In genomic region chr2:26573396-26573795, GRCm38 (mm10) we compare ENCODE assay signal across 10 mouse cellular contexts. TPM values are rescaled to one million over a fixed set of nuclear protein-coding genes. Genes with fewer than 3 reads are reported as not detected.
DNase-seq lines count a peak whose midpoint lies in the region; ATAC-seq and TF ChIP-seq lines count a peak whose summit lies in the region.
"Had no signal": no experiment of that assay in that cellular context is flagged by ENCODE, and none has a peak within 500 bp of the region (broad histone marks: within the 10 kb centered on the region; RNA-seq: fewer than 3 reads in every experiment).

No protein-coding gene starts in this region.

- intact Hi-C loops in gastrocnemius, adult 2 months (cut with DNase I), result no loop called here
- intact Hi-C loops in gastrocnemius, postnatal 36 days (cut with DNase I), result no loop called here

- DNase-seq in gastrocnemius, adult 2 months, result peak; percentile 53
- no peak for DNase-seq in gastrocnemius, postnatal 36 days
- peak; percentile 89 for DNase-seq in heart, postnatal 0 days (ENCODE audit: low spot score)
- peak; percentile 29 for DNase-seq in liver
- DNase-seq in thymus, postnatal 36 days, result no peak
- no peak for DNase-seq in cerebellum, adult 9-11 months

- 15% methylated on average over 12 of the region's 12 CpGs for WGBS in heart, postnatal 0 days
- 47% methylated on average over 12 of the region's 12 CpGs for WGBS in neural tube, embryonic 15.5 days

- H3K27ac ChIP-seq in gastrocnemius, adult 2 months, result peak overlapping the region; percentile 89
- peak overlapping the region; percentile 90 for H3K27ac ChIP-seq in heart, postnatal 0 days (ENCODE audit: low read depth)
- peak overlapping the region; percentile 23; the same call in 1 of the 2 replicates for H3K27ac ChIP-seq in neural tube, embryonic 15.5 days (replicated peaks)
- H3K27ac ChIP-seq: embryonic facial prominence, embryonic 13.5 days; liver, embryonic 15.5 days had no signal

- H3K9ac ChIP-seq in heart, postnatal 0 days (replicated peaks; ENCODE audit: low read depth, low read length), result no peak overlapping the region
- no peak overlapping the region for H3K9ac ChIP-seq in neural tube, embryonic 15.5 days (replicated peaks)
- H3K9ac ChIP-seq: embryonic facial prominence, embryonic 13.5 days; liver, embryonic 15.5 days had no signal

- peak overlapping the region; percentile 54 for H3K4me3 ChIP-seq in gastrocnemius, adult 2 months
- H3K4me3 ChIP-seq in heart, postnatal 0 days (ENCODE audit: low read depth, low read length), result no peak overlapping the region
- H3K4me3 ChIP-seq in neural tube, embryonic 15.5 days (replicated peaks), result no peak overlapping the region
- H3K4me3 ChIP-seq: embryonic facial prominence, embryonic 13.5 days; liver, embryonic 15.5 days had no signal

- H3K4me1 ChIP-seq in heart, postnatal 0 days (ENCODE audit: control insufficient read depth, insufficient read depth), result peaks cover 42% of the 10 kb centered on the region
- peaks cover 12% of the 10 kb centered on the region for H3K4me1 ChIP-seq in neural tube, embryonic 15.5 days

- TF ChIP-seq EP300 in heart, postnatal 0 days (IDR thresholded peaks at IDR 0.05; ENCODE audit: low read depth), result 0 out of 2 replicates have a peak, but pooled peaks have one; percentile 15

- H3K27me3 ChIP-seq in heart, postnatal 0 days (ENCODE audit: control insufficient read depth, insufficient read depth, low read length), result no peaks in the 10 kb centered on the region
- H3K27me3 ChIP-seq in neural tube, embryonic 15.5 days (replicated peaks), result no peaks in the 10 kb centered on the region
- H3K27me3 ChIP-seq: embryonic facial prominence, embryonic 13.5 days; liver, embryonic 15.5 days had no signal

- peak; percentile 39 for ATAC-seq in common myeloid progenitor, adult 5-6 weeks (replicated peaks; ENCODE audit: low read depth, poor library complexity, severe bottlenecking)
- peak; percentile 69 for ATAC-seq in heart, postnatal 0 days (ENCODE audit: insufficient read depth, low read depth)
- peak; percentile 37; the same call in 1 of the 2 replicates for ATAC-seq in neural tube, embryonic 15.5 days (ENCODE audit: low FRiP score)

- peak overlapping the region; percentile 35 for H3K4me2 ChIP-seq in heart, postnatal 0 days (ENCODE audit: low read depth, low read length)
- H3K4me2 ChIP-seq in neural tube, embryonic 15.5 days, result peak overlapping the region; percentile 9; the same call in 1 of the 2 replicates
- H3K4me2 ChIP-seq: embryonic facial prominence, embryonic 13.5 days; liver, embryonic 15.5 days had no signal

- H3K36me3 ChIP-seq in heart, postnatal 0 days (replicated peaks; ENCODE audit: control insufficient read depth, insufficient read depth, low read length), result no peaks in the 10 kb centered on the region
- H3K36me3 ChIP-seq in neural tube, embryonic 15.5 days, result no peaks in the 10 kb centered on the region
- H3K36me3 ChIP-seq: embryonic facial prominence, embryonic 13.5 days; liver, embryonic 15.5 days had no signal

- no peaks in the 10 kb centered on the region for H3K9me3 ChIP-seq in heart, postnatal 0 days (replicated peaks; ENCODE audit: control insufficient read depth, low read length)
- no peaks in the 10 kb centered on the region for H3K9me3 ChIP-seq in neural tube, embryonic 15.5 days (replicated peaks)
- H3K9me3 ChIP-seq: embryonic facial prominence, embryonic 13.5 days; liver, embryonic 15.5 days had no signal

- no peak for TF ChIP-seq CTCF in gastrocnemius, adult 2 months (IDR thresholded peaks at IDR 0.05)
- TF ChIP-seq CTCF in heart, postnatal 0 days (IDR thresholded peaks at IDR 0.05; ENCODE audit: low read depth), result no peak

RNA-seq across cellular contexts. Expression of gene Egfl7, which starts 6.4 kb away (rescaled TPM):
- 10 to 100 TPM; 34.4 to 53.7 TPM for total RNA-seq in gastrocnemius, adult 2 months (2021)
- total RNA-seq in gastrocnemius, postnatal 36 days (2021), result 10 to 100 TPM; 50.0 to 62.2 TPM
- 54.9 and 57.0 TPM in 2 replicates for total RNA-seq in common myeloid progenitor, adult 5-6 weeks (2017)
- total RNA-seq in heart, postnatal 0 days (2014; rRNA removed; ENCODE audit: low replicate concordance), result 375 and 401 TPM in 2 replicates
- 158 and 159 TPM in 2 replicates for polyA plus RNA-seq in heart, postnatal 0 days (2015; fragmentation: Nextera tagmentation; extraction: Ambion mirVana)
- polyA plus RNA-seq in neural tube, embryonic 15.5 days (2015; fragmentation: Nextera tagmentation; extraction: Ambion mirVana), result 76.5 and 94.1 TPM in 2 replicates

RNA-seq across cellular contexts. Expression of gene Gm20532, which starts 13.0 kb away (rescaled TPM):
- not detected for total RNA-seq in gastrocnemius, adult 2 months (2021)
- not detected for total RNA-seq in gastrocnemius, postnatal 36 days (2021)
- total RNA-seq in common myeloid progenitor, adult 5-6 weeks (2017), result not detected in 2 replicates
- total RNA-seq in heart, postnatal 0 days (2014; rRNA removed; ENCODE audit: low replicate concordance), result not detected in 2 replicates
- polyA plus RNA-seq in heart, postnatal 0 days (2015; fragmentation: Nextera tagmentation; extraction: Ambion mirVana), result not detected in 2 replicates
- polyA plus RNA-seq in neural tube, embryonic 15.5 days (2015; fragmentation: Nextera tagmentation; extraction: Ambion mirVana), result not detected in 2 replicates
- polyA plus RNA-seq: embryonic facial prominence, embryonic 13.5 days; liver, embryonic 15.5 days had no signal

RNA-seq across cellular contexts. Expression of gene Agpat2, which starts 30.8 kb away (rescaled TPM):
- total RNA-seq in gastrocnemius, adult 2 months (2021), result 1 to 10 TPM; 2.8 to 7.3 TPM
- total RNA-seq in gastrocnemius, postnatal 36 days (2021), result 1 to 10 TPM; 5.6 to 5.9 TPM
- 32.2 and 38.7 TPM in 2 replicates for total RNA-seq in common myeloid progenitor, adult 5-6 weeks (2017)
- total RNA-seq in heart, postnatal 0 days (2014; rRNA removed; ENCODE audit: low replicate concordance), result 41.0 and 49.3 TPM in 2 replicates
- polyA plus RNA-seq in heart, postnatal 0 days (2015; fragmentation: Nextera tagmentation; extraction: Ambion mirVana), result 23.9 and 24.1 TPM in 2 replicates
- 5.5 and 13.6 TPM in 2 replicates for polyA plus RNA-seq in neural tube, embryonic 15.5 days (2015; fragmentation: Nextera tagmentation; extraction: Ambion mirVana)

RNA-seq across cellular contexts. Expression of gene Fam69b, which starts 54.9 kb away (rescaled TPM):
- total RNA-seq in gastrocnemius, adult 2 months (2021), result 1 to 10 TPM; 1.0 to 2.3 TPM
- 1 to 10 TPM; 1.6 to 2.3 TPM for total RNA-seq in gastrocnemius, postnatal 36 days (2021)
- 17.5 and 19.9 TPM in 2 replicates for total RNA-seq in common myeloid progenitor, adult 5-6 weeks (2017)
- total RNA-seq in heart, postnatal 0 days (2014; rRNA removed; ENCODE audit: low replicate concordance), result 16.5 and 23.2 TPM in 2 replicates
- polyA plus RNA-seq in heart, postnatal 0 days (2015; fragmentation: Nextera tagmentation; extraction: Ambion mirVana), result 7.7 and 9.7 TPM in 2 replicates
- 121 and 145 TPM in 2 replicates for polyA plus RNA-seq in neural tube, embryonic 15.5 days (2015; fragmentation: Nextera tagmentation; extraction: Ambion mirVana)

RNA-seq across cellular contexts. Expression of gene Notch1, which starts 56.9 kb away (rescaled TPM):
- 10 to 100 TPM in 1 of 2 experiments, 1 to 10 TPM in 1; 6.9 to 11.9 TPM for total RNA-seq in gastrocnemius, adult 2 months (2021)
- 1 to 10 TPM; 7.7 to 8.0 TPM for total RNA-seq in gastrocnemius, postnatal 36 days (2021)
- 6.5 and 13.7 TPM in 2 replicates for total RNA-seq in common myeloid progenitor, adult 5-6 weeks (2017)
- 54.0 and 63.3 TPM in 2 replicates for total RNA-seq in heart, postnatal 0 days (2014; rRNA removed; ENCODE audit: low replicate concordance)
- 4.9 and 5.7 TPM in 2 replicates for polyA plus RNA-seq in heart, postnatal 0 days (2015; fragmentation: Nextera tagmentation; extraction: Ambion mirVana)
- 11.7 and 22.6 TPM in 2 replicates for polyA plus RNA-seq in neural tube, embryonic 15.5 days (2015; fragmentation: Nextera tagmentation; extraction: Ambion mirVana)

Comparison
In these comparisons a context has a peak if more than half of its experiments do, and no peak if none do; other contexts are left out.
1. DNase-seq: peak in gastrocnemius, adult 2 months (single experiment), heart, postnatal 0 days (single experiment) and liver (single experiment); none in gastrocnemius, postnatal 36 days (0 of 2), thymus, postnatal 36 days (0 of 2) and cerebellum, adult 9-11 months (single experiment).
2. H3K27ac ChIP-seq: peak in every context shown above with its lines; median percentile 90 in heart, postnatal 0 days; 89 in gastrocnemius, adult 2 months; 23 in neural tube, embryonic 15.5 days.
3. Peak in every context shown above with its lines, with median percentiles within 50 percentile points of each other: ATAC-seq.